ENCODE assay signal across 20 mouse cellular contexts in the genomic region with DNA sequence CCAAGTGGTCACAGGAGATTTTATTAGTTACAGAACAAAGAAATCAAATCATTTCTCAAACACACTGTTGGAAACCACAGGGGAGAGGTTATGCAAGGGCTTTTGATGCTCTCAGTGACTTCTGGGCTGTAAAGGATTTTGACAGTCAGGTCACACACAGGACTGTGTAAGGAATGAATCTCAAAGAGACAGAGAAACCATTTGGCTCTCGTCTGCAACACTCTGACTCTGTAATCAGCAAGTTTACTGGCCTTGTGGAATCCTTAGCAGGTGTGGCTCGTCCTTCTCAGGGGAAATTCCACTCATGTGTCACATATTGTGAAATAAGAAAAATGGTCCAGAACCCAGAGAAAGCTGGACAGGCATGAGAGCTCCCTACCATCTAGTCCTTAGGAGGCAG. TPM values are rescaled to one million over a fixed set of nuclear protein-coding genes. Genes with fewer than 3 reads are reported as not detected.
DNase-seq lines count a peak whose midpoint lies in the region; ATAC-seq and TF ChIP-seq lines count a peak whose summit lies in the region.
"Had no signal": no experiment of that assay in that cellular context is flagged by ENCODE, and none has a peak within 500 bp of the region (broad histone marks: within the 10 kb centered on the region; RNA-seq: fewer than 3 reads in every experiment).

No protein-coding gene starts in this region.

- ATAC-seq in heart, embryonic 13.5 days (ENCODE audit: extremely low read depth, insufficient number of reproducible peaks, low FRiP score, low TSS enrichment) = no peak
- ATAC-seq in midbrain, embryonic 11.5 days (ENCODE audit: low FRiP score) = no peak
- no peak for ATAC-seq in midbrain, embryonic 16.5 days
- ATAC-seq in intestine, postnatal 0 days = no peak
- ATAC-seq: liver, postnatal 0 days had no signal

- no peak overlapping the region for H3K4me3 ChIP-seq in heart, embryonic 13.5 days
- no peak overlapping the region for H3K4me3 ChIP-seq in heart, embryonic 10.5 days
- H3K4me3 ChIP-seq in midbrain, embryonic 11.5 days (ENCODE audit: low read depth, low read length) = no peak overlapping the region
- H3K4me3 ChIP-seq in midbrain, embryonic 16.5 days (ENCODE audit: low read depth, low read length) = no peak overlapping the region
- H3K4me3 ChIP-seq in intestine, postnatal 0 days (ENCODE audit: low read depth, low read length) = no peak overlapping the region
- H3K4me3 ChIP-seq: embryonic facial prominence, embryonic 10.5 days; forebrain, embryonic 10.5 days; limb, embryonic 10.5 days; megakaryocyte, embryonic 14.5 days had no signal

- H3K27ac ChIP-seq in heart, embryonic 13.5 days (replicated peaks) = no peak overlapping the region
- no peak overlapping the region for H3K27ac ChIP-seq in heart, embryonic 10.5 days
- no peak overlapping the region for H3K27ac ChIP-seq in midbrain, embryonic 11.5 days (ENCODE audit: low read depth, low read length)
- H3K27ac ChIP-seq in midbrain, embryonic 16.5 days (ENCODE audit: low read length) = no peak overlapping the region
- H3K27ac ChIP-seq in intestine, postnatal 0 days (ENCODE audit: low read depth, low read length) = peak overlapping the region; percentile 23; the same call in 1 of the 2 replicates
- H3K27ac ChIP-seq: embryonic facial prominence, embryonic 10.5 days; forebrain, embryonic 10.5 days; limb, embryonic 10.5 days; stomach, postnatal 0 days had no signal

- WGBS in heart, embryonic 13.5 days = 36% methylated on average over 2 of the region's 2 CpGs
- 30% methylated on average over 2 of the region's 2 CpGs for WGBS in heart, embryonic 10.5 days
- WGBS in midbrain, embryonic 11.5 days = 74% methylated on average over 2 of the region's 2 CpGs
- WGBS in midbrain, embryonic 16.5 days = 43% methylated on average over 2 of the region's 2 CpGs
- WGBS in intestine, postnatal 0 days = 32% methylated on average over 2 of the region's 2 CpGs

- no peak overlapping the region for H3K4me2 ChIP-seq in heart, embryonic 13.5 days
- H3K4me2 ChIP-seq in midbrain, embryonic 11.5 days = no peak overlapping the region
- no peak overlapping the region for H3K4me2 ChIP-seq in midbrain, embryonic 16.5 days (ENCODE audit: low read length)
- H3K4me2 ChIP-seq in intestine, postnatal 0 days (replicated peaks; ENCODE audit: low read depth) = no peak overlapping the region

- no peaks in the 10 kb centered on the region for H3K36me3 ChIP-seq in heart, embryonic 13.5 days
- H3K36me3 ChIP-seq in heart, embryonic 10.5 days = no peaks in the 10 kb centered on the region
- H3K36me3 ChIP-seq in midbrain, embryonic 11.5 days (ENCODE audit: control insufficient read depth, insufficient read depth, low read length) = no peaks in the 10 kb centered on the region
- no peaks in the 10 kb centered on the region for H3K36me3 ChIP-seq in midbrain, embryonic 16.5 days (ENCODE audit: control insufficient read depth, insufficient read depth, low read length)
- no peaks in the 10 kb centered on the region; the same call in 1 of the 2 replicates for H3K36me3 ChIP-seq in intestine, postnatal 0 days (ENCODE audit: control insufficient read depth, insufficient read depth)
- H3K36me3 ChIP-seq: embryonic facial prominence, embryonic 10.5 days; forebrain, embryonic 10.5 days; limb, embryonic 10.5 days had no signal

- TF ChIP-seq CTCF in intestine, postnatal 0 days (IDR thresholded peaks at IDR 0.05; ENCODE audit: low read depth) = no peak

- H3K9ac ChIP-seq in heart, embryonic 13.5 days = peak overlapping the region; percentile 24; the same call in 1 of the 2 replicates
- no peak overlapping the region for H3K9ac ChIP-seq in midbrain, embryonic 11.5 days (ENCODE audit: low read length)
- no peak overlapping the region for H3K9ac ChIP-seq in midbrain, embryonic 16.5 days (ENCODE audit: low read depth, low read length)
- no peak overlapping the region for H3K9ac ChIP-seq in intestine, postnatal 0 days (ENCODE audit: low read depth, low read length)
- H3K9ac ChIP-seq: liver, postnatal 0 days had no signal

- H3K9me3 ChIP-seq in heart, embryonic 13.5 days = no peaks in the 10 kb centered on the region
- no peaks in the 10 kb centered on the region for H3K9me3 ChIP-seq in heart, embryonic 10.5 days
- H3K9me3 ChIP-seq in midbrain, embryonic 11.5 days (ENCODE audit: control insufficient read depth, low read length) = no peaks in the 10 kb centered on the region
- no peaks in the 10 kb centered on the region for H3K9me3 ChIP-seq in midbrain, embryonic 16.5 days (replicated peaks; ENCODE audit: control insufficient read depth, low read length, poor library complexity, severe bottlenecking)
- H3K9me3 ChIP-seq in intestine, postnatal 0 days (ENCODE audit: control insufficient read depth) = no peaks in the 10 kb centered on the region
- H3K9me3 ChIP-seq: embryonic facial prominence, embryonic 10.5 days; forebrain, embryonic 10.5 days; limb, embryonic 10.5 days had no signal

- no peaks in the 10 kb centered on the region for H3K27me3 ChIP-seq in heart, embryonic 13.5 days (replicated peaks)
- no peaks in the 10 kb centered on the region for H3K27me3 ChIP-seq in heart, embryonic 10.5 days (ENCODE audit: insufficient read depth, poor library complexity, severe bottlenecking)
- H3K27me3 ChIP-seq in midbrain, embryonic 11.5 days (ENCODE audit: control insufficient read depth, insufficient read depth, low read length) = no peaks in the 10 kb centered on the region
- H3K27me3 ChIP-seq in midbrain, embryonic 16.5 days (ENCODE audit: control insufficient read depth, insufficient read depth, low read depth, low read length) = no peaks in the 10 kb centered on the region
- H3K27me3 ChIP-seq in intestine, postnatal 0 days (replicated peaks; ENCODE audit: control insufficient read depth, insufficient read depth, low read length) = no peaks in the 10 kb centered on the region

- H3K4me1 ChIP-seq in heart, embryonic 13.5 days = peaks cover 27% of the 10 kb centered on the region
- peaks cover 19% of the 10 kb centered on the region for H3K4me1 ChIP-seq in heart, embryonic 10.5 days
- H3K4me1 ChIP-seq in midbrain, embryonic 11.5 days (ENCODE audit: control insufficient read depth, insufficient read depth, low read length) = peaks cover 6% of the 10 kb centered on the region
- H3K4me1 ChIP-seq in midbrain, embryonic 16.5 days (ENCODE audit: control insufficient read depth, insufficient read depth, low read length) = peaks cover 12% of the 10 kb centered on the region
- peaks cover 9% of the 10 kb centered on the region; the same call in 1 of the 2 replicates for H3K4me1 ChIP-seq in intestine, postnatal 0 days (replicated peaks; ENCODE audit: control insufficient read depth, insufficient read depth, low read length)

- no peak for DNase-seq in heart, embryonic 10.5 days (ENCODE audit: low spot score)
- DNase-seq in midbrain, embryonic 11.5 days (ENCODE audit: low spot score, missing footprints) = peak; percentile 76
- DNase-seq in lung, postnatal 14 days = peak; percentile 70
- no peak for DNase-seq in adipocyte (ENCODE audit: low spot score)
- no peak for DNase-seq in layer of hippocampus, postnatal 36 days
- DNase-seq: adrenal gland, postnatal 36 days; cerebellum, adult 11 months; cerebellum, postnatal 10 days; kidney, postnatal 10 days; liver; liver, postnatal 0 days; thymus, adult 2 months had no signal

RNA-seq across cellular contexts. Expression of a gene that starts 4.9 kb away (rescaled TPM):
- 22.1 and 24.2 TPM in 2 replicates for polyA plus RNA-seq in heart, embryonic 13.5 days (2015; fragmentation: Nextera tagmentation; extraction: Ambion mirVana)
- polyA plus RNA-seq in heart, embryonic 10.5 days (2016; fragmentation: Nextera tagmentation; extraction: Ambion mirVana) = 22.3 and 24.8 TPM in 2 replicates
- 22.2 and 23.6 TPM in 2 replicates for polyA plus RNA-seq in midbrain, embryonic 11.5 days (2014; fragmentation: Nextera tagmentation; extraction: Ambion mirVana)
- 19.2 and 19.7 TPM in 2 replicates for polyA plus RNA-seq in midbrain, embryonic 16.5 days (2015; fragmentation: Nextera tagmentation; extraction: Ambion mirVana)
- polyA plus RNA-seq in intestine, postnatal 0 days (2015; fragmentation: Nextera tagmentation; extraction: Ambion mirVana) = 21.6 and 25.1 TPM in 2 replicates
- 10 to 100 TPM; 18.0 to 20.2 TPM for total RNA-seq in layer of hippocampus, postnatal 36 days (2021)

RNA-seq across cellular contexts. Expression of a gene that starts 16.4 kb away (rescaled TPM):
- 154 and 158 TPM in 2 replicates for polyA plus RNA-seq in heart, embryonic 13.5 days (2015; fragmentation: Nextera tagmentation; extraction: Ambion mirVana)
- 176 and 192 TPM in 2 replicates for polyA plus RNA-seq in heart, embryonic 10.5 days (2016; fragmentation: Nextera tagmentation; extraction: Ambion mirVana)
- polyA plus RNA-seq in midbrain, embryonic 11.5 days (2014; fragmentation: Nextera tagmentation; extraction: Ambion mirVana) = 73.7 and 75.2 TPM in 2 replicates
- 60.8 and 60.9 TPM in 2 replicates for polyA plus RNA-seq in midbrain, embryonic 16.5 days (2015; fragmentation: Nextera tagmentation; extraction: Ambion mirVana)
- polyA plus RNA-seq in intestine, postnatal 0 days (2015; fragmentation: Nextera tagmentation; extraction: Ambion mirVana) = 145 and 152 TPM in 2 replicates
- total RNA-seq in layer of hippocampus, postnatal 36 days (2021) = 10 to 100 TPM; 23.3 to 23.7 TPM

Comparison
In these comparisons a context has a peak if more than half of its experiments do, and no peak if none do; other contexts are left out.
1. DNase-seq: peak in midbrain, embryonic 11.5 days (single experiment) and lung, postnatal 14 days (single experiment); none in heart, embryonic 10.5 days (single experiment), adipocyte (single experiment) and layer of hippocampus, postnatal 36 days (0 of 2).